Mouse (Mus musculus): Measurements from ENCODE around the gene Fdx1l. TPM values are rescaled to one million over a fixed set of nuclear protein-coding genes. Genes with fewer than 3 reads are reported as not detected.

Fdx1l gene
- total and polyA plus RNA-seq, 3 experiments, result 247 to 361 (median 305) TPM

- Histone ChIP-seq H3K27me3 (ENCODE audit: control insufficient read depth in 1 of 2, insufficient read depth in 2 of 2, low read length in 2 of 2) (no peaks in the 10 kb centered on the region), H3K4me1 (ENCODE audit: control insufficient read depth in 1 of 2, insufficient read depth in 2 of 2, low read length in 2 of 2) (peaks cover 13 to 19% of the 10 kb centered on the region in 2 experiments), H3K9ac (ENCODE audit: control insufficient read depth, low read depth, low read length, poor library complexity, severe bottlenecking) (no peak overlapping the region), H3K4me3 (ENCODE audit: control insufficient read depth in 1 of 2, insufficient read depth in 1 of 2, low read depth in 2 of 2, low read length in 2 of 2) (no peak overlapping the region), H3K27ac (ENCODE audit: control insufficient read depth, low read depth, low read length) (no peak overlapping the region), H3K36me3 (ENCODE audit: control insufficient read depth in 1 of 2, insufficient read depth in 2 of 2, low read length in 2 of 2) (peaks cover 0 to 17% of the 10 kb centered on the region in 2 experiments; a peak in 2 of 4 replicates), H3K79me2 (ENCODE audit: control insufficient read depth, insufficient read depth, low read length, poor library complexity) (peaks cover 14% of the 10 kb centered on the region), H3K9me3 (replicated peaks; ENCODE audit: insufficient read depth, low read length) (no peaks in the 10 kb centered on the region)
- TF ChIP-seq E2F4 (IDR thresholded peaks at IDR 0.05; ENCODE audit: borderline replicate concordance, low read depth, low read length), result no peak
- TF ChIP-seq ETS1 (IDR thresholded peaks at IDR 0.05; ENCODE audit: low read depth, low read length), result no peak
- TF ChIP-seq ELF1 (IDR thresholded peaks at IDR 0.05; ENCODE audit: low read depth, low read length), result no peak
- no peak for TF ChIP-seq POLR2AphosphoS5 (IDR thresholded peaks at IDR 0.05; ENCODE audit: borderline replicate concordance, low read depth, low read length)
- TF ChIP-seq SMC3 (IDR thresholded peaks at IDR 0.05; ENCODE audit: low read depth, low read length), result no peak
- TF ChIP-seq MAZ (IDR thresholded peaks at IDR 0.05; ENCODE audit: low read depth, low read length), result no peak
- DNase-seq (ENCODE audit: low read depth, low spot score), result no peak
Measured at GRCm38 (mm10) chr9:21026849-21027248, 46.6 kb downstream of the Fdx1l start.

DNA sequence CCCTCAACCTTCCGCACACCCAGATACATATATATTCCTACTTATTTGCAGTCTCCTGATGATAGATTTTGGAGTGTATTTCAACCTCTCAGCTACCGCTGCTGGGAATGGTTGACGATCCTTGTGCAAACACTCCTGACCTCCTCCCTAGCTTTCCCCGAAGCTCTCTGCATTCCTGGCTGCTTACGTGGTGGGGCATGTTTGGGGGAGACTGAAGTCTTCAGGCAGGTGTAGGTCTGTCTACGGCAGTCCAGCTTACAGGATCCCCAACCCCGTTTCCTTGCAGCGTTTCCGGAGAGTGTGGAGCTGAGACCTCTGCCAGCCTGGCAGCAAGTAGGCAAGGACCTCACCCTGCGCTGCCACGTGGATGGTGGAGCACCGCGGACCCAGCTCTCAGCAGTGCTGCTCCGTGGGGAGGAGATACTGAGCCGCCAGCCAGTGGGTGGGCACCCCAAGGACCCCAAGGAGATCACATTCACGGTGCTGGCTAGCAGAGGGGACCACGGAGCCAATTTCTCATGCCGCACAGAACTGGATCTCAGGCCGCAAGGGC is 48.1 kb downstream of the Fdx1l start:
- Histone ChIP-seq H3K4me3 (ENCODE audit: control insufficient read depth in 1 of 2, insufficient read depth in 1 of 2, low read depth in 2 of 2, low read length in 2 of 2) (no peak overlapping the region), H3K4me1 (ENCODE audit: control insufficient read depth in 1 of 2, insufficient read depth in 2 of 2, low read length in 2 of 2) (peaks cover 13 to 19% of the 10 kb centered on the region in 2 experiments), H3K9me3 (replicated peaks; ENCODE audit: insufficient read depth, low read length) (no peaks in the 10 kb centered on the region), H3K36me3 (ENCODE audit: control insufficient read depth in 1 of 2, insufficient read depth in 2 of 2, low read length in 2 of 2) (peaks cover 0 to 17% of the 10 kb centered on the region in 2 experiments; a peak in 2 of 4 replicates), H3K27ac (ENCODE audit: control insufficient read depth, low read depth, low read length) (no peak overlapping the region), H3K27me3 (ENCODE audit: control insufficient read depth in 1 of 2, insufficient read depth in 2 of 2, low read length in 2 of 2) (no peaks in the 10 kb centered on the region), H3K79me2 (ENCODE audit: control insufficient read depth, insufficient read depth, low read length, poor library complexity) (peaks cover 12% of the 10 kb centered on the region), H3K9ac (ENCODE audit: control insufficient read depth, low read depth, low read length, poor library complexity, severe bottlenecking) (no peak overlapping the region)
- no peak for DNase-seq (ENCODE audit: low read depth, low spot score)
- TF ChIP-seq ZC3H11A (IDR thresholded peaks at IDR 0.05; ENCODE audit: low read depth, low read length) (no peak), UBTF (IDR thresholded peaks at IDR 0.05; ENCODE audit: borderline replicate concordance, insufficient read depth, low read depth, low read length) (no peak), POLR2A (IDR thresholded peaks at IDR 0.05; ENCODE audit: control insufficient read depth in 1 of 2, insufficient read depth in 1 of 2, low read depth in 1 of 2, low read length in 2 of 2, poor library complexity in 1 of 2) (no peak), CHD2 (IDR thresholded peaks at IDR 0.05; ENCODE audit: low read length) (no peak), MXI1 (IDR thresholded peaks at IDR 0.05; ENCODE audit: low read depth, low read length) (no peak), ZNF384 (IDR thresholded peaks at IDR 0.05; ENCODE audit: low read depth, low read length) (no peak), GABPA (IDR thresholded peaks at IDR 0.05; ENCODE audit: low read depth, low read length) (no peak), BHLHE40 (IDR thresholded peaks at IDR 0.05; ENCODE audit: borderline replicate concordance, low read depth, low read length) (no peak), SMC3 (IDR thresholded peaks at IDR 0.05; ENCODE audit: low read depth, low read length) (no peak), TCF12 (IDR thresholded peaks at IDR 0.05; ENCODE audit: low read depth, low read length) (no peak), USF2 (IDR thresholded peaks at IDR 0.05; ENCODE audit: borderline replicate concordance in 1 of 2, insufficient read depth in 1 of 2, low read depth in 1 of 2, low read length in 2 of 2) (no peak), CTCF (IDR thresholded peaks at IDR 0.05 in 2 of 3, conservative IDR thresholded peaks at IDR 0.05 in 1 of 3; ENCODE audit: control insufficient read depth in 1 of 3, insufficient read depth in 1 of 3, low read depth in 2 of 3, low read length in 3 of 3, poor library complexity in 1 of 3, severe bottlenecking in 1 of 3) (no peak), HCFC1 (IDR thresholded peaks at IDR 0.05; ENCODE audit: low read depth, low read length) (no peak), ZKSCAN1 (IDR thresholded peaks at IDR 0.05; ENCODE audit: low read depth, low read length) (no peak), MYB (IDR thresholded peaks at IDR 0.05; ENCODE audit: low read depth, low read length) (no peak), MYC (IDR thresholded peaks at IDR 0.05; ENCODE audit: low read depth, low read length) (no peak), ELF1 (IDR thresholded peaks at IDR 0.05; ENCODE audit: low read depth, low read length) (no peak), JUND (IDR thresholded peaks at IDR 0.05; ENCODE audit: low read depth, low read length) (no peak), TBP (IDR thresholded peaks at IDR 0.05; ENCODE audit: low read depth, low read length) (no peak), MAFK (IDR thresholded peaks at IDR 0.05; ENCODE audit: borderline replicate concordance, low read depth, low read length) (no peak)

Data from MEL (cell line).